Mouse (Mus musculus) erythroblast, embryonic 14.5 days (primary cell): Measurements from ENCODE around the gene Snap29.

ENCODE experiments used
- GATA1 ChIP-seq: IDR thresholded peaks from 2 replicates; pipeline ENCODE4 v1.6.1; 2012; ENCODE audit warnings: low read length, inconsistent platforms, mixed read lengths
- TAL1 ChIP-seq: IDR thresholded peaks from 3 replicates; pipeline ENCODE4 v1.6.1; 2012; ENCODE audit warnings: low read length, inconsistent platforms, mixed read lengths

GRCm38 (mm10) chr16:17456901-17457300 is 51.1 kb downstream of the Snap29 start:
- TF ChIP-seq TAL1 (no peak), GATA1 (no peak)
